Mouse (Mus musculus) intestine, postnatal 0 days (tissue): ENCODE results near the gene Sprr2k. TPM values are rescaled to one million over a fixed set of nuclear protein-coding genes. Genes with fewer than 3 reads are reported as not detected.

Source experiments
- ATAC-seq: fragments of 200-750 bp; cut with Nextera tagmentation; 2 replicates; pipeline ENCODE4 v1.8.0; 2017; ENCODE audit warnings: mild to moderate bottlenecking, moderate TSS enrichment, moderate library complexity
- H3K27ac ChIP-seq: fragments of 300-500 bp; sonication (generic); 2 replicates; pipeline ENCODE4 v1.5.1; 2014; ENCODE audit warnings: mild to moderate bottlenecking, low read depth, low read length, moderate library complexity
- H3K27me3 ChIP-seq: fragments of 300-500 bp; sonication (generic); replicated peaks from 2 replicates; pipeline ENCODE4 v1.6.1; 2014; ENCODE audit warnings: low read length, mixed read lengths; ENCODE audit not compliant: control insufficient read depth, insufficient read depth
- H3K36me3 ChIP-seq: fragments of 300-500 bp; sonication (generic); 2 replicates; pipeline ENCODE4 v1.6.1; 2014; ENCODE audit warnings: mild to moderate bottlenecking, moderate library complexity; ENCODE audit not compliant: control insufficient read depth, insufficient read depth
- H3K4me1 ChIP-seq: fragments of 300-500 bp; sonication (generic); replicated peaks from 2 replicates; pipeline ENCODE4 v1.6.1; 2014; ENCODE audit warnings: antibody characterized with exemption, low read length, mixed read lengths; ENCODE audit not compliant: control insufficient read depth, insufficient read depth
- H3K4me2 ChIP-seq: fragments of 300-500 bp; sonication (generic); replicated peaks from 2 replicates; pipeline ENCODE4 v1.6.1; 2014; ENCODE audit warnings: low read depth, mild to moderate bottlenecking, moderate library complexity
- H3K4me3 ChIP-seq: fragments of 300-500 bp; sonication (generic); 2 replicates; pipeline ENCODE4 v1.5.1; 2014; ENCODE audit warnings: low read depth, low read length
- H3K9ac ChIP-seq: fragments of 300-500 bp; sonication (generic); 2 replicates; pipeline ENCODE4 v1.6.1; 2014; ENCODE audit warnings: mild to moderate bottlenecking, low read depth, low read length
- H3K9me3 ChIP-seq: fragments of 300-500 bp; sonication (generic); 2 replicates; pipeline ENCODE4 v1.6.1; 2016; ENCODE audit warnings: mixed run types; ENCODE audit not compliant: control insufficient read depth
- CTCF ChIP-seq: sonication (generic); IDR thresholded peaks from 2 replicates; pipeline ENCODE4 v1.5.1; 2016; ENCODE audit warnings: low read depth, mild to moderate bottlenecking, control low read depth, antibody characterized with exemption, moderate library complexity
- WGBS: fragments of 180-500 bp; shearing (Covaris S2); extraction: QIAGEN DNeasy Blood & Tissue Kit; methylation state at CpG from one replicate; pipeline ENCODE4 v1.1.7; 2014; 5-methylcytosine and 5-hydroxymethylcytosine counted together
- polyA plus RNA-seq: library from polyadenylated mRNA; unstranded; fragments of >200 nt; fragmentation: Nextera tagmentation; extraction: Ambion mirVana; gene quantifications from 2 replicates; pipeline ENCODE4 v1.2.1, GENCODE M21; 2015

Gene Sprr2k
- not detected in 2 replicates for polyA plus RNA-seq

DNA sequence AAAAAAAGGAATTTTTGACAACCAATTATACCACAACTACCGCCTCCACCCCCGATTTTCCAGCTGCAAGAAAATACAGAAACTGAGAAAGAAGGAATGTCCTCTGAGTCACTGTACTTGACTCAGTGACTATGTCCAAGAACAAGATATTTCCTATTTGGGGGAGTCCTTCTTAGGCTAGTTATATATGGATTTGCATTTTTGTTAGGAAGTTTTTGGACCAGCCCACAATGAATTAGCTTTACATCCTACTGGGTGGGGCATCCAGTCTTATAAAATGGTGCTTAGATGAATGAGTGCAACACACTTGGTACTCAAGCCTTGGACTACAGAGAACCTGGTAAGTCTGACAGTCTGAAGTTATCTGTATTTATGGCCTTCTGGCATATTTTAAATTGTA lies at the start of gene Sprr2k:
Sprr2k (plus strand) TSS at position 301 of the 400 bp plus-strand sequence.
- no peaks in the 10 kb centered on the region for H3K9me3 ChIP-seq
- no peaks in the 10 kb centered on the region for H3K36me3 ChIP-seq
- no peaks in the 10 kb centered on the region for H3K4me1 ChIP-seq
- H3K27ac ChIP-seq: no peak within 1 kb of the TSS
- no peak for TF ChIP-seq CTCF
- H3K27me3 ChIP-seq: no peaks in the 10 kb centered on the region
- WGBS: 85% methylated on average over 2 of the region's 2 CpGs
- H3K9ac ChIP-seq: no peak within 1 kb of the TSS
- H3K4me3 ChIP-seq: no peak within 1 kb of the TSS
- no peak for ATAC-seq
- H3K4me2 ChIP-seq: no peak within 1 kb of the TSS

DNA sequence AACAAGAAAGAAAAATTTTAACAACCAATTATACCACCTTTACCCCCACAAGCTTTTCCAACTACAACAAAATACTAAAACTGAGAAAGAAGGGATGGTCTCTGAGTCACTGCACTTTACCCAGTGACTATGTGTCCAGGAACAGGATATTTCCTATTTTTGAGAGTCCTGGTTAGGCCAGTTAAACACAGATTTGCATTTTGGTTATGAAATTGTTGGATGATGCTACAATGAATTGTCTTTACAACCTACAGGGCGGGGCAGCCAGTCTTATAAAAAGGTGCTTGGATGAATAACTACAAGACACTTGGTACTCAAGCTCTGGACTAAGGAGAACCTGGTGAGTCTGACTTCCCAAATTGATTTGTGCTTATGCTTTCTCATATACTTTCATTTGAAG lies 47.0 kb upstream of the Sprr2k start, which contains the start of gene Sprr2h:
Sprr2h (plus strand) TSS at position 301 of the 400 bp plus-strand sequence.
- WGBS: 94% methylated on average over 1 of the region's 1 CpGs
- H3K4me1 ChIP-seq: no peaks in the 10 kb centered on the region
- no peaks in the 10 kb centered on the region for H3K27me3 ChIP-seq
- H3K4me3 ChIP-seq: no peak within 1 kb of the TSS
- no peaks in the 10 kb centered on the region for H3K9me3 ChIP-seq
- TF ChIP-seq CTCF: no peak
- no peak within 1 kb of the TSS for H3K27ac ChIP-seq
- no peaks in the 10 kb centered on the region for H3K36me3 ChIP-seq
- no peak within 1 kb of the TSS for H3K9ac ChIP-seq
- no peak within 1 kb of the TSS for H3K4me2 ChIP-seq
- no peak for ATAC-seq

DNA sequence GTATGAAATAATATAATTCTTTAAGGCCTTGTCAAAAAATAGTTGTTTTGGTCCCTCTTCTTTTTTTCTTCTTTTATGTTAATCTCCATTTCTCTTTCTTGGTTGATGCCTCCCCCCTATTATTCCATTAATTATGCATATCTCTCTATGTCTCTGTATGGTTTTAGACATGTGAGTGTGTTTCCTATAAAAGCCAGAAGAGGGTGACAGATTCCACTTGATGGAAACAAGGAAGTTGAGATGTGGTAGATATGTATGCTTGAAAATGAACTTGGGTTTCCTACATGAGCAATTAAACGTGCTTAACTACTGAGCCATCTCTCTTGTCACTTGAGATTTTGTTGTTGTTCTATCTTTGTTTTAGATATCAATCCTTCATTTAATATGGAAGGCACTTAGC lies 38.1 kb upstream of the Sprr2k start:
- Histone ChIP-seq H3K9ac (no peak overlapping the region), H3K9me3 (no peaks in the 10 kb centered on the region), H3K4me1 (no peaks in the 10 kb centered on the region), H3K27ac (no peak overlapping the region), H3K4me2 (no peak overlapping the region), H3K27me3 (no peaks in the 10 kb centered on the region), H3K36me3 (no peaks in the 10 kb centered on the region), H3K4me3 (no peak overlapping the region)
- 42% methylated on average over 1 of the region's 1 CpGs for WGBS
- TF ChIP-seq CTCF: peak; percentile 67
- ATAC-seq: no peak

DNA sequence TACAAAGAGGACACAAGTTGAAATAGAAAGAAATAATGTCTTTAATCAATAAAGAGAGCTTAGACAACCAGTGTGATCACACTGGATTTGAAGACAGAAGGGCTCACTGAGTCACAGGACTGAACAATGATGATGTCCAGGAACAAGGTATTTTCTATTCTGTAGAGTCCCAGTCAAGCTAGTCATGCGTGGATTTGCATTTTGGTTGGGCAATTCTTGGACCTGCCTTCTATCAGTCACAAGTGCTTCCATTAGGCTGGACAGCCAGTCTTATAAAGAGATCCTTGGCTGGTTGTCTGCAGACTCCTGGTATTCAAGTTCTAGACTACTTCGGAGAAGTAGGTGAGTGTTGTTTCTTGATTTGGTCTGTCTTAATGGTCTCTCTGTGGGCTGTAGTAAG lies 24.7 kb upstream of the Sprr2k start, which contains the start of gene Sprr2i:
Sprr2i (plus strand) TSS at position 301 of the 400 bp plus-strand sequence.
- Histone ChIP-seq H3K36me3 (no peaks in the 10 kb centered on the region), H3K9ac (no peak within 1 kb of the TSS), H3K4me1 (no peaks in the 10 kb centered on the region), H3K9me3 (no peaks in the 10 kb centered on the region), H3K4me2 (no peak within 1 kb of the TSS), H3K27ac (no peak within 1 kb of the TSS), H3K27me3 (no peaks in the 10 kb centered on the region), H3K4me3 (no peak within 1 kb of the TSS)
- ATAC-seq: no peak
- 94% methylated on average over 2 of the region's 2 CpGs for WGBS
- TF ChIP-seq CTCF: no peak

DNA sequence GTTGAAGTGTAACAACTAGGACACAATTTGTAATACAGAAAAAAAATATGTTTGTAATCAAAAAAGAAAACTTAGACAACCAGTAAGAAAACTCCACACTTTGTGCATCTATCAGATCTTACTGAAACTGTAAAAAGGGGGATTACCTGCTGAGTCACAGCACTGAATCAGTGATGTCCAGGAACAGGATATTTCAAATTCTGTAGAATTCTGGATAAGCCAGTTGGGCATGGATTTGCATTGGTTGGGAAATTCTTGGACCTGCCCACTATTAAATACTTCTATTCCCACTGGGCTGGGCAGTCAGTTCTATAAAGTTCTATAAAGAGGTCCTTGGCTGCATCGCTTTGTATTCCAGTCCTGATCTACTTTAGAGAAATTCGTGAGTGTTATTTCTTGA lies 14.6 kb upstream of the Sprr2k start, which contains the start of gene Sprr2j-ps:
Sprr2j-ps (plus strand) TSS at position 301 of the 400 bp plus-strand sequence.
- Histone ChIP-seq H3K9ac (no peak within 1 kb of the TSS), H3K4me3 (no peak within 1 kb of the TSS), H3K36me3 (no peaks in the 10 kb centered on the region), H3K27me3 (no peaks in the 10 kb centered on the region), H3K4me1 (no peaks in the 10 kb centered on the region), H3K9me3 (no peaks in the 10 kb centered on the region), H3K27ac (no peak within 1 kb of the TSS), H3K4me2 (no peak within 1 kb of the TSS)
- TF ChIP-seq CTCF: no peak
- ATAC-seq: no peak
- WGBS: 90% methylated on average over 2 of the region's 2 CpGs

DNA sequence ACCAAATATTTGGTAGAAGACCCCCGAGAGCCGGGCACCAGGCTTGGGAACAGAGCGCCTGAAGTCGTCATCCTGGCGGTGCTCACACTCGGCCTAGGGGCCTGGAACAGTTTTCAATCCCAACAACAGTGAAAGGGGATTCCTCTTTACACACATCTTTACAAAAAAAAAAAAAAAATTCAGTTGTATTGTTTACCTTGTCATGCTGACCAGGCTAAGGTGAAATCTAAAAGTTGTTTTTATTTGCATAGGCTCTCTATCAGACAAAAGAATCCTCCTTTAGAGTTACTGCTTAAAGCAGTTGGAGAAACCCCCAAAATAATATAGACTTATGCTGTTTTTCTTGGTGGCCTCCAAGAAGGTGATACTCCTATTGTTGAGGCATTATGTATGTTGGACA lies 3.1 kb upstream of the Sprr2k start, which contains the start of gene Gm9774:
Gm9774 (minus strand) TSS at position 101 of the 400 bp plus-strand sequence.
- TF ChIP-seq CTCF: no peak
- no peak for ATAC-seq
- H3K36me3 ChIP-seq: no peaks in the 10 kb centered on the region

More for the DNA sequence above, 3.1 kb upstream of the Sprr2k start, which contains the start of gene Gm9774:
- Histone ChIP-seq H3K4me2 (no peak within 1 kb of the TSS), H3K27ac (no peak within 1 kb of the TSS), H3K9ac (no peak within 1 kb of the TSS), H3K4me1 (no peaks in the 10 kb centered on the region), H3K9me3 (no peaks in the 10 kb centered on the region), H3K27me3 (no peaks in the 10 kb centered on the region), H3K4me3 (no peak within 1 kb of the TSS)
- WGBS: 91% methylated on average over 6 of the region's 6 CpGs
